Mouse (Mus musculus): ENCODE measurements at regions not wholly inside any gene's neighbourhood (a gene's known extent, or its start where the extent isn't known, plus 50 kb on each side); places are given as distances from the start of the nearest gene placed in this dataset.

DNA sequence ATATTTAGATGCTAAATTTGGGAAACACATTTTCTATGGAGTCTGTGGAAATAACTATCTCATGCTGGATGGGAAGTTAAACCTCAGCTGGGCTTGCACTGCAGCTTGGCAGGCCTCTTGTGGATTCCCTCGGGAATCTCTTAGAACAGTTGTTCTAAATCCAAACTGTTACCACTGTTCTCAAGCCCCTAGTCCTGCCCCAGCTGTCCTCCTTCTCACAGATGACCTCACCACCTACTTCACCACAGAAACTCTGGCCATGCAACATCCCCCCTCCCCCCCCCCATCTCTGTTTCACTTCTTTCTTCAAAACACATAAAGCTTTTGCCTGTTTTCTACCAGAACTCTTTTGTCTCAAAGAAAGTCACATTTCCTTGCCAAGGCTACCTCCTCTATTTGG is 136.6 kb upstream of the Wdr44 start:
- DNase-seq (ENCODE audit: low read depth, low spot score): no peak

- peak; percentile 18 for DNase-seq (ENCODE audit: low read depth, low spot score)
Observed at GRCm38 (mm10) chrX:23565581-23565980, 127.3 kb upstream of the Wdr44 start.

All from R1 (cell line).